Mouse (Mus musculus) midbrain, embryonic 11.5 days (tissue): Measurements from ENCODE around the gene Rps3. TPM values are rescaled to one million over a fixed set of nuclear protein-coding genes. Genes with fewer than 3 reads are reported as not detected.
"Not testable (repeated sequence)": the region's sequence is repeated elsewhere in the genome, so short reads cannot be mapped to it uniquely, and the experiment has no call there.

Source experiments
- ATAC-seq: fragments of 200-750 bp; cut with Nextera tagmentation; 2 replicates; pipeline ENCODE4 v1.8.0; 2017; ENCODE audit warnings: moderate TSS enrichment, moderate library complexity; ENCODE audit not compliant: low FRiP score
- DNase-seq: peaks from one replicate; pipeline ENCODE4 v3.0.0; 2015; ENCODE audit warnings: low spot score; ENCODE audit errors: missing footprints
- H3K27ac ChIP-seq: fragments of 300-500 bp; sonication (generic); 2 replicates; pipeline ENCODE4 v1.5.1; 2014; ENCODE audit warnings: low read depth, low read length
- H3K27me3 ChIP-seq: fragments of 300-500 bp; sonication (generic); 2 replicates; pipeline ENCODE4 v1.6.1; 2014; ENCODE audit warnings: mild to moderate bottlenecking, low read length, moderate library complexity, mixed read lengths; ENCODE audit not compliant: control insufficient read depth, insufficient read depth
- H3K36me3 ChIP-seq: fragments of 300-500 bp; sonication (generic); 2 replicates; pipeline ENCODE4 v1.6.1; 2014; ENCODE audit warnings: mild to moderate bottlenecking, low read length, moderate library complexity, mixed read lengths; ENCODE audit not compliant: control insufficient read depth, insufficient read depth
- H3K4me1 ChIP-seq: fragments of 300-500 bp; sonication (generic); 2 replicates; pipeline ENCODE4 v1.6.1; 2014; ENCODE audit warnings: low read length; ENCODE audit not compliant: control insufficient read depth, insufficient read depth
- H3K4me2 ChIP-seq: fragments of 300-500 bp; sonication (generic); 2 replicates; pipeline ENCODE4 v1.6.1; 2014; ENCODE audit warnings: mild to moderate bottlenecking, moderate library complexity
- H3K4me3 ChIP-seq: fragments of 300-500 bp; sonication (generic); 2 replicates; pipeline ENCODE4 v1.5.1; 2014; ENCODE audit warnings: low read depth, low read length
- H3K9ac ChIP-seq: fragments of 300-500 bp; sonication (generic); 2 replicates; pipeline ENCODE4 v1.6.1; 2014; ENCODE audit warnings: low read length
- H3K9me3 ChIP-seq: fragments of 300-500 bp; sonication (generic); 2 replicates; pipeline ENCODE4 v1.6.1; 2016; ENCODE audit warnings: low read length; ENCODE audit not compliant: control insufficient read depth
- WGBS: fragments of 180-500 bp; shearing (Covaris S2); extraction: QIAGEN DNeasy Blood & Tissue Kit; methylation state at CpG from one replicate; pipeline ENCODE4 v1.1.7; 2014; 5-methylcytosine and 5-hydroxymethylcytosine counted together
- polyA plus RNA-seq: library from polyadenylated mRNA; unstranded; fragments of >200 nt; fragmentation: Nextera tagmentation; extraction: Ambion mirVana; gene quantifications from 2 replicates; pipeline ENCODE4 v1.2.1, GENCODE M21; 2014

Rps3 gene
- polyA plus RNA-seq, 1 experiment from 2014 or later = 724 TPM

- ATAC-seq = no peak
- H3K4me1 ChIP-seq = no peaks in the 10 kb centered on the region
- 84% methylated on average over 9 of the region's 9 CpGs for WGBS
- no peaks in the 10 kb centered on the region for H3K27me3 ChIP-seq
- DNase-seq = no peak
- H3K9ac ChIP-seq = no peak overlapping the region
- no peaks in the 10 kb centered on the region for H3K9me3 ChIP-seq
- H3K4me3 ChIP-seq = no peak overlapping the region
- H3K4me2 ChIP-seq = no peak overlapping the region
- H3K36me3 ChIP-seq = no peaks in the 10 kb centered on the region
- H3K27ac ChIP-seq = no peak overlapping the region
These were observed 32.7 kb upstream of the Rps3 start for GRCm38 (mm10) chr7:99516092-99516813.

- H3K9me3 ChIP-seq = no peaks in the 10 kb centered on the region
- H3K27me3 ChIP-seq = no peaks in the 10 kb centered on the region
- H3K4me3 ChIP-seq = no peak overlapping the region
- DNase-seq = peak; percentile 84
- WGBS = 7% methylated on average over 8 of the region's 8 CpGs
- H3K27ac ChIP-seq = no peak overlapping the region
- no peak overlapping the region for H3K9ac ChIP-seq
- ATAC-seq = no peak
- no peaks in the 10 kb centered on the region for H3K36me3 ChIP-seq
- H3K4me1 ChIP-seq = peaks cover 5% of the 10 kb centered on the region
- H3K4me2 ChIP-seq = peak overlapping the region; percentile 13; the same call in 1 of the 2 replicates
These were observed 26.6 kb upstream of the Rps3 start for GRCm38 (mm10) chr7:99510087-99510501.

GRCm38 (mm10) chr7:99508187-99508586 is 24.6 kb upstream of the Rps3 start:
- DNase-seq, H3K27ac ChIP-seq, H3K4me2 ChIP-seq, H3K36me3 ChIP-seq, ATAC-seq, H3K9me3 ChIP-seq, H3K4me3 ChIP-seq, H3K9ac ChIP-seq, H3K27me3 ChIP-seq, H3K4me1 ChIP-seq: not testable (repeated sequence)
- 56% methylated on average over 2 of the region's 2 CpGs for WGBS

- no peaks in the 10 kb centered on the region for H3K4me1 ChIP-seq
- H3K27ac ChIP-seq = no peak overlapping the region
- DNase-seq (no peak), ATAC-seq (no peak)
- no peaks in the 10 kb centered on the region for H3K9me3 ChIP-seq
- no peak overlapping the region for H3K4me3 ChIP-seq
- no peaks in the 10 kb centered on the region for H3K36me3 ChIP-seq
- no peaks in the 10 kb centered on the region for H3K27me3 ChIP-seq
- no peak overlapping the region for H3K4me2 ChIP-seq
- H3K9ac ChIP-seq = no peak overlapping the region
These were observed 21.0 kb upstream of the Rps3 start for GRCm38 (mm10) chr7:99504556-99504955.

- WGBS = 43% methylated on average over 1 of the region's 1 CpGs
- no peaks in the 10 kb centered on the region for H3K27me3 ChIP-seq
These were observed 17.6 kb upstream of the Rps3 start for GRCm38 (mm10) chr7:99501148-99501547.

GRCm38 (mm10) chr7:99500655-99501054 is 17.1 kb upstream of the Rps3 start:
- no peak for ATAC-seq
- Histone ChIP-seq H3K4me2 (no peak overlapping the region), H3K9ac (no peak overlapping the region)

More at GRCm38 (mm10) chr7:99501148-99501547, 17.6 kb upstream of the Rps3 start:
- H3K9ac ChIP-seq = no peak overlapping the region
- no peak overlapping the region for H3K4me3 ChIP-seq
- no peaks in the 10 kb centered on the region for H3K9me3 ChIP-seq
- no peak overlapping the region for H3K27ac ChIP-seq
- H3K36me3 ChIP-seq = no peaks in the 10 kb centered on the region
- H3K4me2 ChIP-seq = no peak overlapping the region
- no peak for ATAC-seq
- no peaks in the 10 kb centered on the region for H3K4me1 ChIP-seq
- no peak for DNase-seq

GRCm38 (mm10) chr7:99500201-99500600 is 16.7 kb upstream of the Rps3 start:
- 6% methylated on average over 8 of the region's 8 CpGs for WGBS
- ATAC-seq (peak; percentile 80), DNase-seq (peak; percentile 97)
- H3K27me3 ChIP-seq = no peaks in the 10 kb centered on the region
- H3K9me3 ChIP-seq = no peaks in the 10 kb centered on the region
- no peak overlapping the region for H3K4me2 ChIP-seq
- H3K4me3 ChIP-seq = no peak overlapping the region
- H3K9ac ChIP-seq = no peak overlapping the region
- H3K36me3 ChIP-seq = no peaks in the 10 kb centered on the region
- no peak overlapping the region for H3K27ac ChIP-seq
- H3K4me1 ChIP-seq = no peaks in the 10 kb centered on the region

More at GRCm38 (mm10) chr7:99500655-99501054, 17.1 kb upstream of the Rps3 start:
- Histone ChIP-seq H3K27ac (no peak overlapping the region), H3K4me1 (no peaks in the 10 kb centered on the region), H3K36me3 (no peaks in the 10 kb centered on the region), H3K4me3 (no peak overlapping the region), H3K9me3 (no peaks in the 10 kb centered on the region), H3K27me3 (no peaks in the 10 kb centered on the region)
- DNase-seq = no peak
- 27% methylated on average over 5 of the region's 5 CpGs for WGBS

GRCm38 (mm10) chr7:99499128-99499527 is 15.6 kb upstream of the Rps3 start:
- WGBS = 76% methylated on average over 1 of the region's 1 CpGs
- Histone ChIP-seq H3K27me3 (no peaks in the 10 kb centered on the region), H3K9ac (no peak overlapping the region), H3K27ac (no peak overlapping the region), H3K4me1 (no peaks in the 10 kb centered on the region), H3K4me3 (no peak overlapping the region), H3K36me3 (no peaks in the 10 kb centered on the region), H3K4me2 (no peak overlapping the region), H3K9me3 (no peaks in the 10 kb centered on the region)
- DNase-seq (no peak), ATAC-seq (no peak)

- Histone ChIP-seq H3K27ac (no peak overlapping the region), H3K4me3 (no peak overlapping the region), H3K4me2 (no peak overlapping the region), H3K9me3 (no peaks in the 10 kb centered on the region), H3K9ac (no peak overlapping the region), H3K4me1 (no peaks in the 10 kb centered on the region), H3K27me3 (no peaks in the 10 kb centered on the region), H3K36me3 (no peaks in the 10 kb centered on the region)
- no peak for ATAC-seq
- WGBS = 83% methylated on average over 5 of the region's 5 CpGs
- DNase-seq = no peak
These were observed 6.2 kb upstream of the Rps3 start for GRCm38 (mm10) chr7:99489708-99490107.
